Mouse (Mus musculus): Measurements from ENCODE around the gene Cblb.

- TF ChIP-seq CTCF (IDR thresholded peaks at IDR 0.05) (no peak), EP300 (IDR thresholded peaks at IDR 0.05) (no peak)
Measured at GRCm38 (mm10) chr16:52119003-52119402, 88.0 kb downstream of the Cblb start.
